Mouse (Mus musculus) urinary bladder, postnatal 14 days (tissue): Measurements from ENCODE around the gene Cul5.
A peak's percentile ranks its signal among the peaks of the same experiment; 100 is the strongest.

Experiments
- DNase-seq: peaks from one replicate; pipeline ENCODE4 v3.0.0; 2021; ENCODE audit warnings: low spot score

Cul5 gene

GRCm38 (mm10) chr9:53607192-53607591, 62.6 kb downstream of the Cul5 start:
- DNase-seq = no peak

GRCm38 (mm10) chr9:53604954-53605353, 64.9 kb downstream of the Cul5 start:
- DNase-seq = no peak

GRCm38 (mm10) chr9:53603849-53604248, 66.0 kb downstream of the Cul5 start:
- DNase-seq = no peak

GRCm38 (mm10) chr9:53603384-53603783, 66.4 kb downstream of the Cul5 start:
- DNase-seq = peak; percentile 48

- no peak for DNase-seq
These were observed 68.3 kb downstream of the Cul5 start for GRCm38 (mm10) chr9:53601541-53601940.

GRCm38 (mm10) chr9:53598631-53599030, 71.2 kb downstream of the Cul5 start:
- DNase-seq = no peak

GRCm38 (mm10) chr9:53596971-53597600, 72.7 kb downstream of the Cul5 start:
- DNase-seq = no peak

- DNase-seq = peak; percentile 70
These were observed 75.0 kb downstream of the Cul5 start for GRCm38 (mm10) chr9:53594764-53595163.

GRCm38 (mm10) chr9:53581870-53582269, 87.9 kb downstream of the Cul5 start:
- DNase-seq = no peak

GRCm38 (mm10) chr9:53575721-53576120, 94.1 kb downstream of the Cul5 start:
- no peak for DNase-seq

GRCm38 (mm10) chr9:53572516-53573307, 97.1 kb downstream of the Cul5 start:
- DNase-seq = no peak

- no peak for DNase-seq
These were observed 99.2 kb downstream of the Cul5 start for GRCm38 (mm10) chr9:53570662-53571061.
